Mouse (Mus musculus) layer of hippocampus, postnatal 10 days (tissue): ENCODE results near the gene Hipk2. TPM values are rescaled to one million over a fixed set of nuclear protein-coding genes. Genes with fewer than 3 reads are reported as not detected.

Source experiments
- DNase-seq, 2 experiments: peaks; one replicate each; pipeline ENCODE4 v3.0.0; 2021; ENCODE audit warnings: low spot score in 2 of 2
- total RNA-seq, 2 experiments: library from RNA; stranded (reverse); gene quantifications; 2 replicates each; pipeline ENCODE4 v1.2.3; 2021

Gene Hipk2
- total RNA-seq, 2 experiments from 2014 or later, result 51.0 to 54.3 TPM

- no peak for DNase-seq
These were observed 27.0 kb upstream of the Hipk2 start for GRCm38 (mm10) chr6:38902820-38903439.

GRCm38 (mm10) chr6:38901636-38902035 lies 25.7 kb upstream of the Hipk2 start:
- no peak for DNase-seq

- no peak for DNase-seq
These were observed 25.2 kb upstream of the Hipk2 start for GRCm38 (mm10) chr6:38901152-38901551.

- DNase-seq, result no peak
These were observed 24.6 kb upstream of the Hipk2 start for GRCm38 (mm10) chr6:38900479-38901126.

- no peak for DNase-seq
These were observed 24.1 kb upstream of the Hipk2 start for GRCm38 (mm10) chr6:38900073-38900472.

- DNase-seq, result no peak
These were observed 17.6 kb upstream of the Hipk2 start for GRCm38 (mm10) chr6:38893615-38894014.

- no peak for DNase-seq
These were observed 16.1 kb upstream of the Hipk2 start for GRCm38 (mm10) chr6:38892017-38892416.

GRCm38 (mm10) chr6:38889156-38889555 lies 13.2 kb upstream of the Hipk2 start:
- DNase-seq, result no peak

GRCm38 (mm10) chr6:38887436-38887835 lies 11.5 kb upstream of the Hipk2 start:
- no peak for DNase-seq

- DNase-seq, result no peak
These were observed 9.2 kb upstream of the Hipk2 start for GRCm38 (mm10) chr6:38885132-38885531.

- no peak for DNase-seq
These were observed 8.5 kb upstream of the Hipk2 start for GRCm38 (mm10) chr6:38884482-38884881.

- DNase-seq, result peak; percentile 17 to 21
These were observed 6.8 kb upstream of the Hipk2 start for GRCm38 (mm10) chr6:38882728-38883171.

GRCm38 (mm10) chr6:38881975-38882374 lies 6.0 kb upstream of the Hipk2 start:
- DNase-seq, result no peak

GRCm38 (mm10) chr6:38881468-38881867 lies 5.5 kb upstream of the Hipk2 start:
- no peak for DNase-seq

- DNase-seq, result no peak
These were observed 1.7 kb upstream of the Hipk2 start for GRCm38 (mm10) chr6:38877674-38878073.

- DNase-seq, result peak; percentile 53 to 65
These were observed 501 bp downstream of the Hipk2 start, which contains the start of gene Tbxas1 for GRCm38 (mm10) chr6:38875258-38876070. TSS of gene Tbxas1 (plus strand) at chr6:38875404.

GRCm38 (mm10) chr6:38874565-38875257 lies 1.3 kb downstream of the Hipk2 start:
- no peak for DNase-seq

- peak; percentile 63 to 74 for DNase-seq
These were observed 1.9 kb downstream of the Hipk2 start for GRCm38 (mm10) chr6:38874035-38874434.

GRCm38 (mm10) chr6:38873316-38873715 lies 2.6 kb downstream of the Hipk2 start:
- no peak for DNase-seq

- no peak for DNase-seq
These were observed 4.9 kb downstream of the Hipk2 start for GRCm38 (mm10) chr6:38871051-38871450.

- no peak for DNase-seq
These were observed 5.9 kb downstream of the Hipk2 start for GRCm38 (mm10) chr6:38870070-38870469.
